In genomic region chr16:32697665-32698446, GRCm38 (mm10) we compare ENCODE assay signal across 13 mouse cellular contexts. TPM values are rescaled to one million over a fixed set of nuclear protein-coding genes. Genes with fewer than 3 reads are reported as not detected.
DNase-seq lines count a peak whose midpoint lies in the region; ATAC-seq and TF ChIP-seq lines count a peak whose summit lies in the region.
"Had no signal": no experiment of that assay in that cellular context is flagged by ENCODE, and none has a peak within 500 bp of the region (broad histone marks: within the 10 kb centered on the region; RNA-seq: fewer than 3 reads in every experiment).

No protein-coding gene starts in this region.

- H3K4me2 ChIP-seq in forebrain, postnatal 0 days (ENCODE audit: low read depth): no peak overlapping the region
- no peak overlapping the region for H3K4me2 ChIP-seq in forebrain, embryonic 13.5 days
- no peak overlapping the region for H3K4me2 ChIP-seq in lung, postnatal 0 days (replicated peaks; ENCODE audit: low read depth, low read length)
- H3K4me2 ChIP-seq: embryonic facial prominence, embryonic 15.5 days; midbrain, embryonic 13.5 days had no signal

- no peak for TF ChIP-seq POLR2A in lung, adult 2 months (IDR thresholded peaks at IDR 0.05; ENCODE audit: borderline replicate concordance, extremely low read depth, low read depth, low read length)

- H3K9ac ChIP-seq in forebrain, postnatal 0 days: no peak overlapping the region
- H3K9ac ChIP-seq in forebrain, embryonic 13.5 days: no peak overlapping the region
- no peak overlapping the region for H3K9ac ChIP-seq in lung, postnatal 0 days (replicated peaks; ENCODE audit: low read depth)
- H3K9ac ChIP-seq: embryonic facial prominence, embryonic 15.5 days; midbrain, embryonic 13.5 days had no signal

- no peak overlapping the region for H3K27ac ChIP-seq in forebrain, postnatal 0 days (ENCODE audit: low read depth, low read length)
- no peak overlapping the region for H3K27ac ChIP-seq in forebrain, embryonic 13.5 days
- no peak overlapping the region for H3K27ac ChIP-seq in lung, postnatal 0 days (ENCODE audit: low read length)
- no peak overlapping the region for H3K27ac ChIP-seq in left cerebral cortex, adult 2 months
- H3K27ac ChIP-seq: embryonic facial prominence, embryonic 15.5 days; layer of hippocampus, adult 2 months; midbrain, embryonic 13.5 days had no signal

- ATAC-seq in forebrain, postnatal 0 days: no peak
- ATAC-seq in forebrain, embryonic 13.5 days: no peak
- ATAC-seq in lung, postnatal 0 days: no peak
- ATAC-seq in erythroblast, adult 5-6 weeks (replicated peaks; ENCODE audit: low FRiP score, poor library complexity, severe bottlenecking): 0 out of 2 replicates have a peak, but pooled peaks have one; percentile 30
- ATAC-seq in megakaryocyte-erythroid progenitor cell, adult 5-6 weeks (replicated peaks; ENCODE audit: low FRiP score, low TSS enrichment, poor library complexity, severe bottlenecking): 0 out of 2 replicates have a peak, but pooled peaks have one; percentile 32
- ATAC-seq: midbrain, embryonic 13.5 days had no signal

- H3K36me3 ChIP-seq in forebrain, postnatal 0 days (ENCODE audit: insufficient read depth): no peaks in the 10 kb centered on the region
- no peaks in the 10 kb centered on the region for H3K36me3 ChIP-seq in forebrain, embryonic 13.5 days (ENCODE audit: poor library complexity, severe bottlenecking)
- H3K36me3 ChIP-seq in lung, postnatal 0 days (ENCODE audit: insufficient read depth, low read length): no peaks in the 10 kb centered on the region
- H3K36me3 ChIP-seq: embryonic facial prominence, embryonic 15.5 days; midbrain, embryonic 13.5 days had no signal

- 86% methylated on average over 22 of the region's 22 CpGs for WGBS in forebrain, postnatal 0 days
- WGBS in forebrain, embryonic 13.5 days: 87% methylated on average over 21 of the region's 22 CpGs
- WGBS in lung, postnatal 0 days: 92% methylated on average over 22 of the region's 22 CpGs
- WGBS in lung, adult 2 months: 95% methylated on average over 22 of the region's 22 CpGs

- TF ChIP-seq CTCF in forebrain, postnatal 0 days (IDR thresholded peaks at IDR 0.05; ENCODE audit: low read depth): peak; percentile 43
- peak; percentile 65 for TF ChIP-seq CTCF in lung, postnatal 0 days (IDR thresholded peaks at IDR 0.05)
- TF ChIP-seq CTCF in lung, adult 2 months (IDR thresholded peaks at IDR 0.05; ENCODE audit: insufficient read depth, low read length): no peak
- TF ChIP-seq CTCF in left cerebral cortex, adult 2 months (IDR thresholded peaks at IDR 0.05): no peak; the same call in 1 of the 2 replicates

- no peaks in the 10 kb centered on the region for H3K4me1 ChIP-seq in forebrain, postnatal 0 days (ENCODE audit: insufficient read depth)
- H3K4me1 ChIP-seq in forebrain, embryonic 13.5 days: no peaks in the 10 kb centered on the region
- H3K4me1 ChIP-seq in lung, postnatal 0 days (ENCODE audit: insufficient read depth, low read depth, low read length): no peaks in the 10 kb centered on the region
- no peaks in the 10 kb centered on the region; the same call in 1 of the 2 replicates for H3K4me1 ChIP-seq in lung, adult 2 months (ENCODE audit: control insufficient read depth, insufficient read depth, low read length)
- H3K4me1 ChIP-seq: embryonic facial prominence, embryonic 15.5 days; midbrain, embryonic 13.5 days had no signal

- no peaks in the 10 kb centered on the region for H3K27me3 ChIP-seq in forebrain, postnatal 0 days (ENCODE audit: insufficient read depth, low read length)
- H3K27me3 ChIP-seq in forebrain, embryonic 13.5 days: no peaks in the 10 kb centered on the region
- no peaks in the 10 kb centered on the region for H3K27me3 ChIP-seq in lung, postnatal 0 days (replicated peaks; ENCODE audit: insufficient read depth, low read length)
- H3K27me3 ChIP-seq: embryonic facial prominence, embryonic 15.5 days; midbrain, embryonic 13.5 days had no signal

- H3K9me3 ChIP-seq in forebrain, postnatal 0 days (ENCODE audit: low read length): no peaks in the 10 kb centered on the region
- H3K9me3 ChIP-seq in forebrain, embryonic 13.5 days (replicated peaks): no peaks in the 10 kb centered on the region
- H3K9me3 ChIP-seq in lung, postnatal 0 days (ENCODE audit: low read length): no peaks in the 10 kb centered on the region
- H3K9me3 ChIP-seq: embryonic facial prominence, embryonic 15.5 days; midbrain, embryonic 13.5 days had no signal

- no peak for DNase-seq in forebrain, postnatal 0 days
- DNase-seq in lung, postnatal 0 days (ENCODE audit: low spot score): no peak
- no peak for DNase-seq in lung, adult 2 months
- no peak for DNase-seq in cerebellum, adult 11 months
- no peak for DNase-seq in left cerebral cortex, adult 2 months (ENCODE audit: extremely low spot score in 1 of 2, low spot score in 2 of 2)
- DNase-seq: cerebellum, adult 9-11 months; heart, postnatal 36 days had no signal

- no peak overlapping the region for H3K4me3 ChIP-seq in forebrain, postnatal 0 days (ENCODE audit: low read depth, low read length)
- no peak overlapping the region for H3K4me3 ChIP-seq in forebrain, embryonic 13.5 days
- H3K4me3 ChIP-seq in lung, postnatal 0 days (ENCODE audit: low read depth, low read length): no peak overlapping the region
- no peak overlapping the region for H3K4me3 ChIP-seq in lung, adult 2 months (replicated peaks; ENCODE audit: extremely low read depth, low read depth, low read length)
- no peak overlapping the region for H3K4me3 ChIP-seq in left cerebral cortex, adult 2 months
- H3K4me3 ChIP-seq: embryonic facial prominence, embryonic 15.5 days; layer of hippocampus, adult 2 months; midbrain, embryonic 13.5 days had no signal

- intact Hi-C loops in left cerebral cortex, adult 2 months (cut with DNase I): no loop called here

- TF ChIP-seq EP300 in lung, postnatal 0 days (IDR thresholded peaks at IDR 0.05): no peak

RNA-seq across cellular contexts. Expression of gene Muc4, which starts 37.8 kb away (rescaled TPM):
- total RNA-seq in forebrain, postnatal 0 days (2014; rRNA removed): not detected in 2 replicates
- polyA plus RNA-seq in forebrain, postnatal 0 days (2015; fragmentation: Nextera tagmentation; extraction: Ambion mirVana): not detected in 2 replicates
- polyA plus RNA-seq in forebrain, embryonic 13.5 days (2015; fragmentation: Nextera tagmentation; extraction: Ambion mirVana): 0.04 TPM in 1 of 2 replicates, not detected in the other
- polyA plus RNA-seq in lung, postnatal 0 days (2015; fragmentation: Nextera tagmentation; extraction: Ambion mirVana): 4.1 and 5.4 TPM in 2 replicates
- 17.3 and 18.9 TPM in 2 replicates for polyA plus RNA-seq in lung, adult 2 months (2012; rRNA removed)
- not detected in 2 replicates for total RNA-seq in erythroblast, adult 5-6 weeks (2015; ENCODE audit: low replicate concordance)
- total RNA-seq in erythroblast, adult 5-6 weeks (2017; ENCODE audit: low replicate concordance): 0.14 and 0.26 TPM in 2 replicates
- not detected in 2 replicates for total RNA-seq in megakaryocyte-erythroid progenitor cell, adult 5-6 weeks (2014; fragmentation: Nextera tagmentation)
- total RNA-seq in megakaryocyte-erythroid progenitor cell, adult 5-6 weeks (2017): not detected in 2 replicates
- not detected for total RNA-seq in left cerebral cortex, adult 2 months (2021)
- total RNA-seq: layer of hippocampus, adult 2 months had no signal
- polyA plus RNA-seq: midbrain, embryonic 13.5 days had no signal

RNA-seq across cellular contexts. Expression of gene Tnk2, which starts 54.2 kb away (rescaled TPM):
- total RNA-seq in forebrain, postnatal 0 days (2014; rRNA removed): 48.4 and 55.3 TPM in 2 replicates
- 10.3 and 13.2 TPM in 2 replicates for polyA plus RNA-seq in forebrain, postnatal 0 days (2015; fragmentation: Nextera tagmentation; extraction: Ambion mirVana)
- polyA plus RNA-seq in forebrain, embryonic 13.5 days (2015; fragmentation: Nextera tagmentation; extraction: Ambion mirVana): 14.6 TPM in 2 replicates
- 19.8 and 22.4 TPM in 2 replicates for polyA plus RNA-seq in lung, postnatal 0 days (2015; fragmentation: Nextera tagmentation; extraction: Ambion mirVana)
- polyA plus RNA-seq in lung, adult 2 months (2012; rRNA removed): 107 and 119 TPM in 2 replicates
- 15.8 and 33.2 TPM in 2 replicates for total RNA-seq in erythroblast, adult 5-6 weeks (2015; ENCODE audit: low replicate concordance)
- total RNA-seq in erythroblast, adult 5-6 weeks (2017; ENCODE audit: low replicate concordance): 19.6 and 29.7 TPM in 2 replicates
- 45.7 and 54.4 TPM in 2 replicates for total RNA-seq in megakaryocyte-erythroid progenitor cell, adult 5-6 weeks (2014; fragmentation: Nextera tagmentation)
- 27.7 and 28.6 TPM in 2 replicates for total RNA-seq in megakaryocyte-erythroid progenitor cell, adult 5-6 weeks (2017)
- total RNA-seq in left cerebral cortex, adult 2 months (2021): 100 to 1,000 TPM; 239 to 244 TPM

Comparison
In these comparisons a context has a peak if more than half of its experiments do, and no peak if none do; other contexts are left out.
1. CTCF ChIP-seq: peak in forebrain, postnatal 0 days (single experiment) and lung, postnatal 0 days (single experiment); none in lung, adult 2 months (single experiment) and left cerebral cortex, adult 2 months (single experiment).
2. ATAC-seq: peak in erythroblast, adult 5-6 weeks (single experiment) and megakaryocyte-erythroid progenitor cell, adult 5-6 weeks (single experiment); none in forebrain, postnatal 0 days (single experiment), forebrain, embryonic 13.5 days (single experiment) and lung, postnatal 0 days (single experiment).